Mouse (Mus musculus) natural killer cell, adult 2 months (primary cell): ENCODE measurements around the gene Ino80b.
A peak's percentile ranks its signal among the peaks of the same experiment; 100 is the strongest.

Experiments used
- DNase-seq, 2 experiments: peaks; one replicate each; pipeline ENCODE4 v3.0.0; 2022; ENCODE audit warnings: low spot score in 2 of 2

Ino80b gene

DNA sequence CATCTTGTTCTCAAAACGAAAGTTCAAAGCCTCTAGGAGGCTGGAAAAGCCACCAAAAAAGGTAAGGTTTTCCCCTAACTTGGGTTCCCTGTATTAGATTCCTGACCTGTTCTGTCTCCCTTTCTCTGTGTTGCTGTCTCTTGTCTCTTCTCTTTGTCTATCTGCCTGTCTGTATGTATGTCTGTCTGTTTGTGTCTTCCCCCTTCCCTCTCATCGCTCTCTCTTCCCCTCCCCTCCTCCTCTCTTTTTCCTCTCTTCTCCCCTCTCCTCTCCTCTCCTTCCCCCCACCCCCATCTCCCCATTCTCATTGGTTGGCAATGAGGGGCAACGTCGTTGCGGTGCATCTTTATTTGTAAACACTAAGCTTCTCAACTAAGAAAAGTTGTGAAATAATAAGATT lies at the start of gene Ino80b:
TSS of gene Ino80b (minus strand) at position 101 of the 400 bp plus-strand sequence.
- DNase-seq, result no peak

DNA sequence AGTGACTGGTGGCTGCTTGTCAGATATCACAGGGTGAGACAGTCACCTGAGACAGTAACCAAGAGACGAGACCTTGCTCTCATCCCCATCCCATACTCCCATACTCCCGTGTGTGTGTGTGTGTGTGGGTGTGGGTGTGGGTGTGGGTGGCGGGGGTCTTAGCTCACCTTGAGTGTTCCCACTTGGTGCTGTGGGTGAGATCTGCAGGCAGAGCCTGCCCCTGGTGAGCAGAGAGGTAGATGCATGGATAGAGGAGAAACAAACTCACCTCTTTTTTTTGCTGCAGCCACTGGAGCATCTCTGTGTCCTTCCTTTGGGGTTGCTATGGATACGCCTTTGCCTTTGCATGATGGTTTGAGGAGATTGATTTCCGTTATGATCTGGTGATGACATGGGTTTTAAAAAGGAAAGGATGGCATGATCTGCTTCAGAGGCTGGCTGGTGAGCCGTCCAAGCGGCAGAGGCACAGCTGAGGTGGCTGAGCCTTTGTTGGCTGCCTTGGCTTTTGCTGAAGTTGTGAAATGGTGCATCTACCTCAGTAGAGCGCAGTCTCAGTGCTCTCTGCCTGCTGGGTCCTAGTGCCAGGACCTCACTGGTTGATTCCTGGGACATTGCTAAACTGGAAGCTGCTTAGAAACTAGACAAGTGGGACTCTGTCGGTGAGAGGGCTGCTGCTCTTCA lies 47.1 kb upstream of the Ino80b start:
- no peak for DNase-seq

DNA sequence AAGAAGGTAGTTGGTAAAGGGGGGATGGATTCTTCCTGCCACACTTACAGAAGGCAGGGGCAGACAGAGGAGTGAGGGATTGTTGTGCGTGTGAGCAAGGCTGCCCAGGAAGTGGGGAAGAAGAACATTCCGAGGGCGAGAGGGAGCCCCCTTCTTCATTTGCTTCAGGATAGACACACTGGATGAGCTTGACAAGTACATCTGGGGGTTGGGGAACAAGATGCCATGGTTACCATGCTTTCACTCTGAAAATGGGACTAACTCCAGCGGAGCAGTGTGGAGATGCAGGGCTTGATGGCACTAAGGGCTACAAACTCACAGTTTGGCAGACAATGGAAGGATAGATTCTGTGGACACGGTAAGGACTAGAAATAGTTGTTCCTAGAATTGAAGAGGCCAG lies 45.8 kb upstream of the Ino80b start:
- no peak for DNase-seq

DNA sequence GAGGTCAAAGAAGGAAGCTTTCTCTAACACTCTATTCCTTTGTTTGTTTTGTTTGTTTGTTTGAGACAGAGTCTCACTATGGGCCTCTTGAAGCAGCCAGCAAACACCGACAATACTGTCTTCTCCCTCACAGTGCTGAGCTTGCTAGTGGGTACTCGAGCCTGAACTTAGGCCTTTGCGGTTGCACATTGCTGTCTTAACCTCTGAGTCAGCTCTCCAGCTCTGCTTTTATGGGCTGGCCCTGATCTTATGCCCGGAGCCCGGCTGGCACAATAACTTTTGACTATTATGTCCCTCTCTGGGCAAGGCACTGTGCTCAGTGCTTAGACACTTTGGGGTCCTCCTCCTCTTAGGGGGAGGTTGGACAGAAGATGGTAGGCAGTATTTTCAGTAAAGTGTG lies 44.6 kb upstream of the Ino80b start:
- DNase-seq, result no peak

DNA sequence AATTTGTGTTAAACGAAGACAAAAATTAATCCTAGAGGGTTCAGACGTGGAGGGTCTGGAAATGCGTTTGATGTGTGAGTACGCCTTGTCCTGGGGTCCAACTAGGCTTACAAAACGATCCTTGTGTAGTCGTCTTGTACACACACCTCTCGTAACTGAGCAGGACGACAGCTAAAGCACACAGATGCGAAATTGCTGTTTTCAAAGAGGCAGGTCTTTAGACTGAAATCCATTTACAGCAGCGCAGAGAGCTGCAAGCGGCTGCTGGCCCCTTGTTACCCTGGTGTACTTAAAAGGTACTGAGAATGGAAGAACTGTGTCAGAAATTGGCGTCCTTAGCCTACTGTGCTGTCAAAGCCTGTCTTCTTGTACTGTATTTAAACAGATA lies 41.0 kb upstream of the Ino80b start:
- peak in 1 of 2 experiments; percentile 12 for DNase-seq

DNA sequence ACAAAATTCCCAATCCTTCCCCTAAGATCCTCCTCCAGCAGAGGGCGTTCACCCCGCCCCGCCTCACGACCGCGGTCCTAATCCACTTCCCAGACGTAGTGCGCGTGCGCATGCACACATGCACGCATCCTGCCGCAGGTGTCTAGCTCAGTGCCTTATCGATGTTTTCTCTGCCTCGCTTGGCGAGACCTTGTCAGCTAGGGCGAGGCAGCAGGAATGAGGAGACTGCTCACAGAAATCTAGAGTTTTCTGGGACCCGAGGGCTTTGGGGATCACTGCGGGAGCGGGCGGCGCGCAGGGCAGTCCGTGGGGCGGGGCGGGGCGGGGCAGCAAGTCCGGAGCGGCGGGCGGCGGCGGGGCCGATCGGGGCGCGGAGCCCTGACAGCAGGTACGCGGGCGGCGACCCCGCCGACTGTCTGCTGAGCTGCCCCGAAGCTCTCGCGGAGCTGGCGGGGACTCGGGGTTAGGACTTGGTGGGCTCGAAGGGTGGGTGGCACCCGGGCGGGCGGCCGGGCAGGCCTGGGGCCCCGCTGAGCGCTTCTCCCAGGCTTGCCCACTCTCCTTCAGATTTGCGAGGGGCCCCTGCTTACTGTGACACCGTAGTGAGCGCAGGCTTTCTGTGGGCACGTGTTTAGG lies 40.5 kb upstream of the Ino80b start, which contains the start of gene Dctn1:
TSS of gene Dctn1 (plus strand) at position 314 of the 636 bp plus-strand sequence.
- DNase-seq, result peak; percentile 93 to 95

DNA sequence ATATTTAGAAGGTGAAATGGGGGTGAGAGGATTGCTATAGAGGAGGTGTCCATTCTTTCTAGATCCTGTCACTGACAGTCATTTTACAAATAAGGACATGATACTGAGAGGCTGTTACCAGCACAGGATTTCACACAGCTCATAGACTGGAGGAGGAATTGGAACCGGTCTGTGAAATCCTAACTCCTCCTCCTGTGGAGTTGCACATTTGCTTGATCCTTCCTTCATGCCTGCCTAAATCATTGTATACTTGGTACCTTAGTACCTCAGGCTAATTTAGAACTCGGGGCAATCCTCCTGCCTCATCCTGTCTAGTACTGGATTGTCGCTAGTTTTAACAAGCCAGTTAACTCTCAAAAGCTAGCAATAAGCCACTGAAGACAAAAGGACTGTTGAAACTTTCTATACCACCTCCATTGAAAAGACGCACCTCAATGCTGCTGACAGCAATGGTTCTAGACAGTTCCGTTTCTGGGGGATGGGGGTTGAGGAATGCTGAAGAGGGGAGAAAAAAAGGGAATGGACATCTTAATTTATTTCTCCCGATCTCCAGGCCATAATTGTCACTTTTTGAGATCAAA lies 39.9 kb upstream of the Ino80b start:
- no peak for DNase-seq

DNA sequence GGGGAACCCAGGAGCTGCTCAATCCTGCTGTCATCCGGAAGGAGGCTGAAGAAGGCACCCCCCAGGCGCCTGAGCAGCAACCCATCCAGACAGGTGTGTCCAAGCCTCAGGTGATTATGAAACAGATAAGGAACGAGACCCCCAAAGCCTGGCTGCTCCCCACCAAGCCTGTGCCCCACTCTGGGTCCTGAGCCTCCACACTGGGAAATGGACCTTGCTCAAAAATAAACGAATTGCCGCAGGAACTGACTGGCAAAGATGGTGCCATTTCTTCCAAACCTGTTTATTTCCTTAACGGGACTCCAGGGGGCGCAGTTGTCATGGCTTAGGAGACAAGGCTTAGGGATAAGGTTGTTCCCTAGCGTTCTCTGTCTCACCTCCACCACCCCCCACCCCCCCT lies 37.5 kb upstream of the Ino80b start:
- peak; percentile 27 to 56 for DNase-seq

DNA sequence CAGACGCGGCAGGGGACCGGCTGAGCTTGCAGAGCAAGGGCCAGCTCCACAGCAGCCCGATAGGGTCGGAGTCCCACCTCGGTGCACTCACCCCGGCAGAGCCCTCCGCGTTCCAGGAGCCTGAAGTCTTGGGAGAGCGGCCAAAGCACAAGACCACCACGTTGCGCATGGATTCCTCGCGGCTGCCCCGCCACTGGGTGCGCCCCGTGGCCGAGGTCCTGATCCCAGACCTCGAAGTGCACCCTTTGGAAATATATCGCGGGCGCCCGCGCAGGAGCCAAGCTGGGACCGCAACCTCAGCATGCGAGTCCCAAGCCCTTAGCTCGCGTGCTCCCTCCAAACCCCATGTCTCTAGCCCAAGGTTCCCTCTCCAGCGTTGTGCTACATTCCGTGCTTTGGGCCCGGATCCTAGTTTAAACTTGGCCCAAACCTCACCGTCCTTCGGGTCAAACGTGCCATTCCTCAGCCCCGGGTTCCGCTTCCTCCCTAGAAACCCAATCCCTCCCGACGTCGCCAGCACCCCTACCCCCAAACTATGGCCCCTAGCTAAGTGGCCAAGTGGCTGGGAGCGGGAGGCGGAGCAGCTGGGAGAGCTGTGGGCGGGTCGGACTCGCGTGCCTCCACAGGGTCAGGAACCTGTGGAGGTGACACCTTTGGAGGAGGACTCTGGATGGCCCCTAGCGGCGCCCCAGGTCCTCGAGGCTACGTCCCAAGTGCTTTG lies 36.9 kb upstream of the Ino80b start:
- no peak for DNase-seq

DNA sequence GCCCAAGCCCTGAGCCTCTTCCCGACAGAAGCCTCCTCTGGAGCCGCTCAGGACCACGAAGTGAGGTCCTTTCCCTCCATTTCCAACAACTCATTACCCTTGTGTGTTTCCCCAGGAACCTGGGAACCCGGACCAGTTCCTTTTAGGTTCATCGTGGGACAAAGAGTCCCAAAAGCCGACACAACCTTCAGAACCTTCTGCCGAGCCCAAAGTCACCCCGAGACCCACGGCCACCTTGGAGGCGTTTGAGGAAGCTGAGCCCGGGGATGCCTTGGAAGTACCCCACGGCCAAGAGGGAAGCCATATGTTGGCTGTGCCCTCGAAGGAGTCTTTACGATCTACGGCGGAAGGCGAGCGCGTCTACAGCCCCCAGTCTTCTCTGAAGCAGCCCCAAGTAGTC lies 36.2 kb upstream of the Ino80b start:
- no peak for DNase-seq

DNA sequence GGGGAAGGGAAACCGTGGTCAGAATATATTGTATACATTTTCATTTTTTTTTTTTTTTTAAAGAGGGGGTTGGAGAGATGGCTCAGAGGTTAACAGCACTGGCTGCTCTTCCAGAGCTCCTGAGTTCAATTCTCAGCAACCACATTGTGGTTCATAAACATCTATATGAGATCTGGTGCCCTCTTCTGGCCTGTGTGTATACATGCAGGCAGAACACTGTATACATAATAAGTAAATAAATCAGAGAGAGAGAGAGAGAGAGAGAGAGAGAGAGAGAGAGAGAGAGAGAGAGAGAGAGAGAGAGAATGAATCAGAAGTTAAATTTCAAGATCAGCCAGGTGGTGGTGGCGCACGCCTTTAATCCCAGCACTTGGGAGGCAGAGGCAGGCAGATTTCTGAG lies 34.2 kb upstream of the Ino80b start:
- DNase-seq, result peak; percentile 30 to 59

DNA sequence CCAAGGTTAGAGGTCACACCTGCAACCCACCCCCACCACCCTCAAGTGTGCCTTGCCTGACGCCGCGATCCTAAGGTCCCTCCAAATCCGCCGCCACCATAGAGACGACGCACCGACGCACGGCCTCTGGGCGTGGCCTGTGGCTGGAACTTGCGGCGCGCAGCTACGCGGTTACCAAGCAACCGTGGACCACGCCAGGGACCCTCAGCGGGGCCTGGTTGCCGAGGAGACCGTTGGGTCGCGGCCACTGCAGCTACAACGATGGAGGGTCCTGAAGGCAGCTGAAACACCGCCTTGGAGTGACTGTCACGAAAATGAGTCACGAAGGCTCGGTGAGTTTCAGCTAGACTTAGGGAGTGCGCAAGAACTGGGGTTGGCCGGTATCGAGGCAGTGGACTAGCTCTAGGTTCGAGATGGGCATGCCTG lies 31.0 kb upstream of the Ino80b start, which contains the start of the genes Wdr54 and 1700003E16Rik:
TSS of gene Wdr54 (minus strand) at position 139 of the 426 bp plus-strand sequence.
TSS of gene 1700003E16Rik (plus strand) at position 146 of the 426 bp plus-strand sequence.
- DNase-seq, result peak in 1 of 2 experiments; percentile 32

DNA sequence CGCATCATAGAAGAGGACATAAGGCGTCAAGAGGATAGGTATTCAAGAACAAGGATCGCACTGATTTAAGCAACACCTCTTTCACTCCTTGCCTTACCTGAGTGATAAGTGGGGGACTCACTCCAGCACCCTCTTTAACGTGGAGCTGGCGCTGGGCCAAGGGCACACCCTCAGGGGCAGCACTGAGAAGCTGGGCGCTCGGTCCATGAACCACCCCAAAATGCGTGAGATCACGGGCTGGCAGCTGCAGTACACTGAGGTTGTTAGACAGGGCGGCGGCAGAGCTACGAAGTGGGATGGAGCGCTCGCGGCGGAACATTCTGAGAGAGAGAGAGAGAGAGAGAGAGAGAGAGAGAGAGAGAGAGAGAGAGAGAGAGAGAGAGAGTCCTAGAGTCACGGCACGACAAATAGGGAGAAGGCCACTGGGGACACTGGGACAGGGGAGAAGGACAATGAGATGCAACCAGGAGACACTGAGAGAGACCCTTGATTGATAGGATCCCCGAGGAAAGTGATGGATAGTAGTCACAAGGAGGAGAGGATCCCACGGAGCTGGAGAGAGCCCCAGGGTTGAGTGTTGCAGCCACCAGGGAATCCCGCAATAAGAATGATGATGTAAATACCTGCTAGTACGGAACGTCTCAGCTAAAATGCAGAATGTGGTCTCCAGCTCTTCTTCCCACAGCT lies 30.5 kb upstream of the Ino80b start:
- no peak for DNase-seq

DNA sequence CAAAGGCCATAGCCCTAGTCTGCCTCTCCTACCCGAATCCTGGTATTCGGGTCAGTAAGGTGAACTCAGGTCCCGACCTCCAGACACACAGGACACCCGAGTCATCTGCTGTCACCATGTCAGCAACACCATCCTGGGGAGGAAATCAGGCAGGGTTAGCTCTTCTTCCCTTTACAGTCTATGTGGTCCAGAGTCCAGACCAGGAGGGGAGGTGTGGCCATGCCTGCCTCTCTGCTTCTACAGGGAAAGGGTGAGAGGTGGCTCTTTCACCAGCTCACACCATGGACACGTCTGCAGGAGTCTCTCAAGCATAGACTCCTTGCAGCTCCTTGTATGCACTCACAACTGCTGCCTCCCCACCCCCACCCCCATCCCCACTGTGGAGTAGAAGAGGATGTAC lies 28.3 kb upstream of the Ino80b start:
- DNase-seq, result no peak

DNA sequence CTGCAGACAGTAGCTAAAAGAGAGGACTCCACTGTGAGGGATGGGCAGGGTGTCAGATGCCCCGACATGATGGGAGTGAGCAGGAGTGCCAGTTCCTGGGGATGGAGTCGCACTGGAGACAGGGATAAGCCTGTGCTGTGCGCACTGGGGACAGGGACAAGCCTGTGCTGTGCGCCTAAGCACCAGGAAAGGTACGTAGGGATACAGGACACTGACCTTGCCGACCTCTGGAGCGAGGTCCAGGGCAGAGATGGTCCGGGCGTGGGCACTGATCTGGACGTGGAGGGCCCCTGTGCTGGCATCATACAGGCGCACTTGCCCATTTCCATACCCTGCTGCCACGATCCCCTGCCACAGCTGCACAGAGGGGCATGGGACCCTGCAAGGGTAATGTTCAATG lies 27.8 kb upstream of the Ino80b start:
- no peak for DNase-seq

DNA sequence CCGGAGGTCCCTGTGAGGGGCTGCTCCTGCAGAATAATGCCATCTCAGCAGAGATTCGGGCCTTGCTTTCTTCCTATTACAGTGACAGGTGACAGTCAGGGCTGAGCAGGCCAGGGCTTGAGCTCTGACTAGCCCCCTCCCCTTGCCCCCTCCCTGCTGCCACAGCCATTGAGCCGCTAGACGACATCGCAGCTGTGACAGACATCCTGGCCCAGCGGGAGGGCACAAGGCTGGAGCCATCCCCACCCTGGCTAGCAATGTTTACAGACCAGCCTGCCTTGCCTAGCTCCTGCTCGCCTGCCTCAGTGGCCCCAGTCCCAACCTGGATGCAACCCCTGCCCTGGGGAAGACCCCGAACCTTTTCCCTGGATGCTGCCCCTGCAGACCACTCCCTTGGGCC lies 26.5 kb upstream of the Ino80b start:
- no peak for DNase-seq

DNA sequence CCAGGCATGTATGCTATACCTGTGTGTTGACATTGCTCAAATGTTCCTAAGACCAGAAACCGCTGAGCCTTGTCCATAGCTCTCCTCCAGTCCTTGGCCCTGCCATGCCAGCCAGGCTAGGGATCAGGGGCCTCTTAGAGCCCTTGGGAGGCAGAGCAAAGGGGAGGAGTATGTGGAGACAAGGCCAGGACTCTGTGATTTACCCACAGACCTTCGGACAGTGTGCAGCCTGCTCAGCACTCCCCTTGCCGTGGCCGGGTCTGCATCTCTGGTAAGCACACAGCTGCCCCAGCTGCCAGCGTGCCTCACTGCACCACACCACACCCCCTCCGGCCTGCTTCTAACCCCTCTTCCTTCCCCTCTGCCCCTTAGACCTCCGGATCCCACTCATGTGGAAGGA lies 22.0 kb upstream of the Ino80b start:
- DNase-seq, result no peak

DNA sequence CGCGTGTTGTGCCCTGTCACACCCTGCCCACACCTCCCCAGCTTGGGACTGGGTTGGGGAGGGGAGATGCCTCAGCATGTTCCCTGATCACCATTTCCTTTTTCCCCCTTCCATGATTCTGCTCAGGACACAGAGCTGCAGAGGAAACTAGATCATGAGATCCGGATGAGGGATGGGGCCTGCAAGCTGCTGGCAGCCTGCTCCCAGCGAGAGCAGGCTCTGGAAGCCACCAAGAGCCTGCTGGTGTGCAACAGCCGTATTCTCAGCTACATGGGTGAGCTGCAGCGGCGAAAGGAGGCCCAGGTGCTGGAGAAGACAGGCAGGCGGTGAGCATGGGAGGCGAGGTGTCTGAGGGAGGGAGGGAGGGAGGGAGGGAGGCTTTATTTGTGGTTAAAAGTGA lies 20.6 kb upstream of the Ino80b start:
- DNase-seq, result no peak

DNA sequence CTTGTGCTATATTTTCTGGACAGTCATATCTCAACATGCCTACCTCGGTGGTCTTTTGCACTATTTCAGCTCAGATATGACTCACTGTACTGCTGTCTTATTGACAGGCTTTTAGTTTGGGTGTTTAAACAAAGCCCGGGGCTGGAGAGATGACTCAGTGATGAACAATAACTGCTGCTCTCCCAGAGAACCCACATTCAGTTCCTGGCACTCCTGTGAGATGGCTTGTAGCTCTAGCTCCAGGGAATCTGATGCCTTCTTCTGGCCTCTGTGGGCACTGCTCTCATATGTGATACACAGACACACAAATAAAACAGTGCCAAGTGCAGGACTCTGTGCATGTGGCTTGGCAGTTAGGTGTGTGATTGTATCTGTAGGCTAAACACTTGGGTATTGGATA lies 20.0 kb upstream of the Ino80b start:
- DNase-seq, result no peak

DNA sequence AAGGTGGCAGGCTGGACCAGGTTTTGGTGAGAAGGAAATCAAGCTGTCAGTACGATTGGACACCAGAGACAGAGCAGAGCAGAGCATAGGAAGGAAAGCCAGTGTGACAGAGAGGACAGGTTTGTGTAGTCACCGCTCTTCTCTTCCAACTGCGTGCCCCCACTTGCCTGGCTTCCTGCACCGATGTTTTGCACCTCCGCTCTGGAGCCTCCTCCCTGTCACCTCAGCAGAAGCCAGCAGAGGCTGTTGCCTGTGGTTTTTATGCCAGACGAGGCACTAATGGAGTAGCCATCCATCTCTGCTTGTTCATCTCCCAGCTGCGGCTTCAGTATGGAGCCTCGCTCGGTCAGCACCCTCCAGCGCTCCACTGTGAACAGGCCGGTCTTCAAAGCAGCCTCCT lies 17.7 kb upstream of the Ino80b start:
- no peak for DNase-seq

DNA sequence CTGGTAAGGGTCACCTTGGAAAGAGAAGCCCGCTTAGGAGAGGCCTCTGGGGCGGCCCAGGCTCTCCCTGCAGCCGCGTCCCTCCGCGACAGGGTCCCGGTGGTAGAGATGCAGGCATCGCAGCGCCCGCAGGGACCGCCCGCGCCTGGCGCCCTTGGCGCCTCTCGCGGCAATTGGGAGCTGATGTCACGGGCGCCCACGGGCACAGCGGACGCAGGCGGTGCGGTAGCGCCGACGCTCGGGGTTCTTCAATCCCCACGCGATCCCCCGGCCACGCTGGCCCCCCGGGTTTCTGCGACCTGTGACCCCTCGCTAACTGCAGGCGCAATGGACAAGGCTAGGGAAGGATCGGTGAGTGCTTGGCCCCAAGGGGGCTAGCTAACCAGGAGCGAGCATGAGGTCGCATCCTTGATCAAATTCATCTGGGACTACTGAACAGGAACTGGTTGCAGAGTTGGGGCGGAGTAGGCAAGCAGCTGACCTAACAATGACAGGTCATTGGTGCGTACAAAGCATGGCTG lies 17.0 kb upstream of the Ino80b start:
- no peak for DNase-seq

DNA sequence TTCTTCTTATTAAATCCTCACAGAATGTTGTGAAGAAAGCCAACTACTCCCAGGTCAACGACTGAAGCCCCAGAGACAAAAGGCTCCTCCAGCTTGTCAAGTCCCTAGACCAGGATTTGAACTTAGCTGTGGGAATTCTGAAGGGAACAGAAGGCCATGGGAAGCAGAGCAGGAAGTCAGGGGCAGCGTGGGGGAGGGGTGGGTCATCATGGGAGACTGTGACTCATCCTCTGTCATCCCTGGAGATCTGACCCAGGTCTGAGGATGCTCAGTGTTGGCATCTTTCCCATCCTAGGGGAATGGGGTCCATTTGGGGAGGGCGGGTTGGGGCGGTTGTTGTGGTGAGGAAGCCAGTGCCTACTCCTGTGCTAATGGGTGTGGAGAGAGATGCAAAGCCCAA lies 16.4 kb upstream of the Ino80b start:
- DNase-seq, result no peak
